Mouse (Mus musculus) kidney, postnatal 10 days (tissue): Measurements from ENCODE around the gene Ust.
A peak's percentile ranks its signal among the peaks of the same experiment; 100 is the strongest.

ENCODE experiments used
- DNase-seq: peaks from one replicate; pipeline ENCODE4 v3.0.0; 2021; ENCODE audit warnings: mixed read lengths

Gene Ust

DNA sequence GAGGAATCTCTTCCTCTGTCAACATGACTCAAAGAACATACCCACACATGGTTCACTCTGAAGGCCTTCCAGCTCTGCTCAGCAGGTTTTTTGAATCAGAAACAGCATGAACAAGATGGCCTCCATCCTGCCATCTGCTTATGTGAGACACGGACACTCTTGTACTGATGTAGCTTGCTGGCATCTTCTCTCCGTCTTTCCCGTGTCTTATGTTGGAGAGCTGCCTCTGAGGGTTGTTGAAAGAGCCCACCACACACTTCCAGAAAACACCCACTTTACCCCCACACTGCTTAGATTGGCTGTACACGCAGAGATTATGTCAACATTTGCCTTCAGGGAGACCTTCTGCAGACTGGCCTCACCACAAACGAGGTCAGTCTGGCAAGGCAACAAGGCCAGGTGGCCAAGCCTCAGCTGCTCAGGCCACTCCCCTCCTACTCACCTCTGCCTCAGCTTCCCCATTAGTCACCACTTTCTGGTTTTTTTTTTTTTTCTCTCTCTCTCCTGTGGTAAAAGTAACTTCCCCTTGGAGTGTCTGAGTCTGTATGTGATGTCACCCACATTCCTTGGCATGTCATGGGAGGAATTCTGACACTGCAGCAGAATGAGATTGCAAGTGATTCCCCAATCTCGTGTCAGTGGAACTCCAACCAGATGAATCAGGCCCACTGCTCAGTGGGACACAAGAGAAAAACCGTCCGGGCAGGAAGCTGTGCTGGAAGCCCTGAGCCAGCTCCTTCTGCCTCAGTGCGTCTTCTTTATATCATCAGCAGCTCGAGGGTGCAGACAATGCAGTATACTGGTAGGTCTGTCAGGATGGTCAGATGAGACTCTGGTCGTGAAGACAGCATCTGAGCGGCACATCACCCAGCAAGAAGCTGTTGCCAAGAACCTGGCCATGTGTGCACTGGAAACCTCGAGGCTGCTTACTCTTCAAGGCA is 19.4 kb downstream of the Ust start:
- DNase-seq, result no peak

DNA sequence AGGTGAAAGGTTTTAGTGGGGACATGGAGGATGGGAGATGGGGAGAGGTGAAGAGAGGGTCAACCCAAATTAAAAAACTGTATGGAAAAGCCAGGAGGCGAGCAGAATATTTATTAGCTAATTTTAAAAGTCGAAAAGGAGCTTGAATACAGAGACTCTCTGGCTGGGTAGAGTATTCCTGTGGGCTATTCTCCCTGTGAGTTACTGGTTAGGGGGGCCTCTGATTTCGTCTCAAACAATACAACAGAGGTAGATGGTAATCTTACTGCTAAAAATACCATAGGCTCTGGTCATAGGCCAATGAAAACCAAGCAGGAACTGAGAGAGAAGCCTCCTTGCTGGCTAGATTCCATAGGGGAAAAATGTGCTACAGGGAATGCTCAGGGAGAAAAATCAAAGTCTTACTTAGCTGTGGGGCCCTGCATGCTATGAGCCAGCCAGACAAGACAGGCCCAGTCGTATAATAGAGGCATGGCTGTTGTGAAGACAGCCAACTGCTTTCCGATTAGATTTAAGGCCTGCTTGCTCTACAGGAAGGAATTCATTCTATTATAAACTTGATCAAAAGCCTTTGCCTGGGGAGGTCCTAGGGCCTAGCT is 23.0 kb downstream of the Ust start:
- no peak for DNase-seq

DNA sequence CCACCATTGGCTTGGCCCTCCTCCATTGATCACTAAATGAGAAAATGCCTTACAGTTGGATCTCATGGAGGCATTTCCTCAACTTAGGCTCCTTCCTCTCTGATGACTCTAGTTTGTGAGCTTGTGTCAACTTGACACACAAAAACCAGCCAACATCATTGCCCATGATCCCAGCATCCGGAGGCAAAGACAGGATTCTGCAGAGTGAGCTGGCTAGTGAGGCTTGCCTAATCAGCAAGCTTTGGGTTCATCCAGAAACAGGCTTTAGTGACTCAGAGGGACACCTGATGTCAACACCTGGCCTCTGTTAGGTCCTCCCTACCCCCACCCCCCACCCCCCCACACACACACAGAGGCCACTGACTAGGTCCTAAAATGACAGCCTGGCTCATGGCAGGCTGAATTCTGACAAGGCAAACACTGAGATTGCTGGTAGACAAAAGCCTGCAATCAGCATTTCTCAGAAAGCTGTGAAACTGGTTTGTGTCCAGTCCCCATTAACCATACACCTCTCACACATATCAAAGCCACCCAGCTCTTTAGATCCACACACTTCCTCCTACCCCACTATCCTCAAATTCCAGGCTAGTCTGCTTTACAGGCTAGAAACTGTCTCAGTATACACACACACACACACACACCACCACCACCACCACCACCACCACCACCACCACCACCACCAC is 26.6 kb downstream of the Ust start:
- DNase-seq, result no peak

DNA sequence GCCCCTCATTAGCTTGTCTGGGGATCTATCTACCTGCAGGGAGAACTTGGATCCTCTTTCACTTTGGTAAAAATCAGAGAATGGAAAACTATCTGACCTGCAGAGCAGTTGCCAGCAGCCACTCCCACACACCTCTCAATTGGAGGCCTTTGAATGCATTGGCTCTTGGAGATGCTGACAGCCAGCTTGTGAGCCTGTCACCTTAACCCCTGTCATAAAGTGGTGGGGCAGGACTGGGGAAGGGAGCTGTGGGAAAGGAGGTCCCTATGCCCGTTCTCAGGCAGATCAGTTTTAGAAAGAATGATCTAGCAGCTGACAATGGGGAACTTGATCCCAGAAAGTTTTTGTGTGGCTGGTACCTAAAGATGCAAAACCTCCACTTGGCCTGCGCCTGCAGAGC is 31.2 kb downstream of the Ust start:
- DNase-seq, result no peak

DNA sequence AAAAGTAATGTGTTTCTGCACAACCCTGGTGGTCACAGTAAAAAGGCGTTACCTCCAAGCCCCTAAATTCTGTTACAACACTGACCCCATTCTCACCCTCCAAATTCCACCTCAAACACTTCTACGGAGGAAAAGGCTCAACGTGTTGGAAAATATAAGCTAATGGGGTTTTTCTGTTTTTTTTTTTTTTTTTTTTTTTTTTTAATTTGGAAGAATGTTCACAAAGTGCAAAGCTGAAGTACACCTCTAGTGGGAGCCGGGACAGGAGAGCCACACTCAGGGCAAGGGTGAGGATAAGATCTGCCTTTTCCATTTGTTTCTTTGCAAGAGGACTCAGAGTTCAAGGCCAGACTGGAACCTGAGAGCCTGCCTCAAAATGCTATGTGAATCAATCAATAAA is 34.1 kb downstream of the Ust start:
- DNase-seq, result no peak

DNA sequence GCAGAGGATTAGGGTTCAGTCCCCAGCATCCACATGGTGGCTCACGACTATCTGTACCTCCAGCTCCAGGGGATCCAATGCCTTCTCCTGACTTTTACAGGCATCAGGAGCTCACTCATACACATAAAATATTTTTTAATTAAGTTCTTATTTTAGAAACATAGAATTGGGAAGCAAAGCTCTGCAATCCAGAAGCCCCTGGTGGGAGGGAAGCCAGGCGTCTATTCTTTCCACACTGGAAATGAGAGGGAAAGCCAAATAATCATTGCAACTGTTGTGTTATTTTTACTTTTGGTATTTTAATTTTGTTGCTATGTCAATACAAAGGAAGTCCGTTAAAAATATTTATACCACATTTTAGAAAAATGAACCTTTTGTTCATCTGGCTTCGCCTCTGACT is 35.8 kb downstream of the Ust start:
- DNase-seq, result no peak

DNA sequence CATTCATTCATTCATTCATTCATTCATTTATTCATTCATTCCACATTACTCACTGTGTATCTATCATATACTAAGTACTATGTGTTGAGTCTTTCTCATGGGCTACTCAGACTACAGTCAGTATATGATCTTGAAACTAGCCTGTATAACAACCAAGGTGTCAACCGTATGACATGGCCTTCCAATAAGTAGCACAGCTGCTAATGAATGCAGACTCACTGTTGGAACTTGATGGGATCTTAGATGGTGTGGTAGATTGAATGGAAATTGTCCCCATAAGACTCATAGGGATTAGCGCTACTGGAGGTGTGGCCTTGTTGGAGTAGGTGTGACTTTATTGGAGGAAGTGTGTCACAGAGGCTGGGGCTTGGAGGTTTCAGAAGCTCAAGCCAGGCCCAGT is 38.8 kb downstream of the Ust start:
- DNase-seq, result no peak

DNA sequence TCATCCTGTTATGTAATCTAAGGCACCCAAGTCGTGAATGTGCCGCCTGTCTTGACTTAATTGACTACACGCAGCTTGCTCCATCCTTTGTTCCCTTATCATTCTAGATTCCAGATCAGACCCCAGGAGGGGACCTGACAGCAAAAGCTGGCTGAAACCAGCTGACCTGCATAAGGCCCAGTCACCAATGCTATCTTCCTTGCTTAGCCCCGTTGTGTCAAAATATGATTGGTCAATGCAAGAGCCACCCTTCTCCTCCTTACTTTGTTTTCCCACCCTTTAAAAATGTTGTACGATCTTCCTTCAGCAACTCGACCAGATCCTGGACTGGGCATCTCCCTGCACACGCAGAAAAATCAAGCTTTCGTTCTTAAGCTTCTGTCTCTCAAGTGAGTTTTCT is 40.7 kb downstream of the Ust start:
- DNase-seq, result no peak

DNA sequence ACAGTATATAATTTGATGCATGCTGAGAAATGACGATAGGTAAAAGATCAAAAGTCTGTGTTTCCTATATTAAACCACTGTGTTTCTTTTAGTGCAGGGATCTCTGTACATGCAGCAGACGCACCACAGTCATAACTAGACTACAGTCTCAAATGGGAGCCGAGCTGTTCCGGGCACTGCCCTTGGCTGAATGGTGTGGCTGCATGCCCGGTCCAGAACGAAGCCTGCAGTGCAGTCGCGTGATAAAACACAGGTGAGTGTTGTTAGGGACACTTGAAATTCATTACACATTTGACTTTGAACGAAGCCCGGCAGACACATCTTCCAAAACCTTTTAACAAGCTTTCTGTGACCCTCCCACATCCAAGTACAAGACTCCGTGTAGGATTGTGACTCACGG is 46.6 kb downstream of the Ust start:
- DNase-seq, result no peak

DNA sequence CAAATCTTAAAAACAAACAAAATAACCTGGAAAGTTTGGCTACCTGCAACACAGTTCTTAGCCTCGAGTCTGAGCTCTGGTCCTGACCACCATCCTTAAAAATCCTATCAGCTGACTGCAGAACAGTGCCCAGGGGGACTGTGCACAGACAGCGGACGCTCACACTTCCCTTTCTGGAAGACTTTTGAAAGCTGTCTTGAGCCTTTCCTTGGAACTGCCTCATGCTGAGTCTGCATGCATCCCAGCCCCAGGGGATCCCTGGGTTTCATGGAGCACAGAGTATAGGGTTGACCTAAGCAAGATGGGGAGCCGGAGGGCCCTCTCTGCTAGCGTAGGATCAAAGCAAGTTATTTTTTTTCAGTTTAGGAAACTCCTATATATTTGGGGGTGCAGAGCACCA is 47.6 kb downstream of the Ust start:
- DNase-seq, result no peak

DNA sequence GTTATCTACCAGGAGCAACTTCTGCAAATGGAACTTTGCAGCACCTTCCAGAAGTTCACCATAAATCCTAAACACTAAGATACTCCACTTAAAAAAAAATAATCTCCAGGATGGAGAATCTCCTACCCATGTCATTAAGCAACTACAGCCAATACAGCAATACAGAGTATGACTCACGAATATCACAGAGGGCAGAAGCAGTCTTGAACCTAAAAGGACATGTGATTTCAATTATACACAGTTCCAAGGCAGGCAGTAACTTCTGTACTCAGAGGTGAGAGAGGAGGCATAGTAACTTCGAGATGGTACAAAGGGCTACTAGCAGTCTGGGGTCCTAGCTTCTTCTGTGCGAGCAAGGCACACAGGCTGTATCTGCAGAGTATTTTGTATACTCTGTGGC is 49.1 kb downstream of the Ust start:
- no peak for DNase-seq

DNA sequence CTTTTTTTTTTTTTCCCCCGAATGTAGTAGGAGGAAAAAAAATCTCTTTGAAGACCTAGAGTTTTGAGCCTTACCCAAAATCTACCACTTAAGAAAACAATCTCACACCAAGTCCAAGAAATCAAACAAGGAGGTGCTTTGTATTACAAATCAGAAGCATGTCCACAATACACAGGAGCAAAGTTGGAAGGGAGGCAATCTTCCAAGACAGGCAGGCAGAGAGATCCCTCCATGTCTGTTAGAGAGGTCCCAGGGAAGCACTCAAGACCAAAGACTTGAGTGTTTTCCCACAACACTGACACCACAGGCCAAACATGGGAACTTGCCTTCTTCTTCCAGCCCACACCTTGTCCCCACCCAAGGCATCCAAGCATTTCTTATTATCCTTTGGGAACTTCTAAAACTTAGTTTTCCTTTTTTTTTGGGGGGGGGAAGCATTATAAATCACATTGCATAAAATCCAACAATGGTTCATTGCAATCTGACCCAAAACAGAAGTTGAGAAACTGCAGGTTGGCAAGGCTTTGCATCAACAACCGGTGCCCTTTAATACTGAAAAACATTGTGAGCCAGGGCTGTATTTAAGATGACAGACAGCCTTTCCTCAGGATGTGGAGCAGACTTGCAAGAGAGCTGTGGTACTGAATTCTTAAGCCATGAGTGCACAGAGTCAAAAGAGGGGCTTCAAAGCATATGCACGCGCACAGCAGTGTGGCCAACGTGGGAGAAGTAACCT is 49.8 kb downstream of the Ust start:
- DNase-seq, result no peak

DNA sequence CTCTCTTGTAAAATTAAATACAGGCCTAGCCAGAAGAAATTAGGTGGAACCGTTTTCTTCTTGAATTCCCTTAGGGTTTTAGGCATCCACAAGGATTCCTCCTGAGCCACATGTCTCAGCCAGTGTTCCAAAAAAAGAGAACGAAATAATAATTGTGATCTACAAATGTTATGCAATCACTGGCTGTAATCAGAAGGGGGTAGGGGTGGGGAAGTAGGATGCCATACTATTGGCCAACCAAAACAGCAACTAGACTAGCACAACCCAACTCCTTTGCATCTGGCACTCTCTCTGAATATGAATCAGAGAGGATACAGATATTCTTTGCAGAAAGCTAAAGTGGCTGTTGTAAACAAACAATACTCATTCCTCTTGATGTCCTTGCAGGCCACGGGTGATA is 52.7 kb downstream of the Ust start:
- no peak for DNase-seq

DNA sequence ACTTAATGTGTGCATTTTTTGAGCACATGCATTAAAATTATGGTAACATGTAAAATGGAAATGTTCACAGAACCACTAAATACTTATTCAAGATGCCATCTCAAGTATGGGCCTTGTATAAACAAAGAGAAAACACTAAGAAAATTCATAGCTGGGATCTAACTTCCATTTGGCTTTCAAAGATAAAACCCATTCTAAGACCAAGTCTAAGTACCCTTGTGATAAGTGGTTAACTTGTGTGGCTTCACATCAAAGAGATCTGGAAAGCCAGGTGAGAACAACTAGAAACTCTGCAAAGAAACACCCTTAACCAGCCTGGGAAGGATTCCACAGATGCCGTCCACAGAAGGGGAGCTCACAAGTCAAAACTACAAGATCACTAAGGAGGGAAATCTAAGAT is 53.4 kb downstream of the Ust start:
- no peak for DNase-seq

DNA sequence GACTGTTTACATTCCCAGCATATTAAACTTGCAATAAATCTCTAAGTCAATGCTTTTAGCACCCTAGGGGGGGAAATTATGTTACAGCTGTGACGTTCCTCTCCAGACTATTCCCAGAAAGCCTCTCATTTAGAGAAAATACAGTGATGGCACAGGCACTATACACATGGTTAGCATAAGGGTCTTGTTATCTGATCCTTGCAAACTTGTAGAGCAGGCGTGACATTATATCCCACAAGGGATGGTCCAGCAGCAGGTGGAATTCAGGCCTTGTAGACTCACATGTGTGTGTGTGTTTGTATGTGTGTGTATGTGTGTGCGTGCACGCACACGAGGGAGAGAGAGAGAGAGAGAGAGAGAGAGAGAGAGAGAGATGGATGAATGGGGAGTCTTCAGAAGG is 57.3 kb downstream of the Ust start:
- DNase-seq, result no peak

DNA sequence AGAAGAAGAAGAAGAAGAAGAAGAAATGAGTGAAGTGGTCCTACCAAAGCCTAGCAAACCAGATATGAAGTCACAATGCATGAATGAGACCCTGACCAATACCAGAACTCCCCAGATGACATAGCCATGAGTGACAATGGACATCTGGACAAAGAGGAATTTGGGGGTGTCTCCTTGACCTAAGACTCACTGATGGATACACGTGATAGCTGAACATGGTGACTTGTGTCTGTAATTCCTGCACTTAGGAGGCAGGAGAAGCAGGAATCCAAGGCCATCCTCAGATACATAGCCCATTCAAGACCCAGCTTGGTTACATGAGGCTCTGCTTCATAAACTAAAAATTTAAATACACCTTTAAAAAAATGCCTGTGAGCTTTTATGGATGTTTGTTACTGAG is 63.9 kb downstream of the Ust start:
- DNase-seq, result no peak

DNA sequence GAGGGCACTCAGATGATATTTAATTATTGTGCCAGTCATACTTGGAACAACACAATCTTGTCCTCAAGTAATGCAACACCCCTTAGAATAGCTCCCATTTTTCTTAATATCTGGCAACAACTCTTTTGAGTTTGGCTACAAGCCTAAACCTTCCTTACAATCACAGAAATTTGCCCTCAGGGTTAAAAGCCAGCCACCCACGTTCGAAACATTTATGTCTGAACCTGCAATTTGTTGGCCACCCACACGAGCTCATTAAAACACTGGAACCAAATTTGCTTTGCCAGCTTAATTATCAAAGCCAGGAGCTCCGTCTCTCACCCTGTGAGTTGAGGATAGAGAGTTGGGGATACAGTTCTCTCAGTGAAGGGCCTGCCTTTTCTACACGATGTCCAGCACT is 70.9 kb downstream of the Ust start:
- DNase-seq, result no peak

DNA sequence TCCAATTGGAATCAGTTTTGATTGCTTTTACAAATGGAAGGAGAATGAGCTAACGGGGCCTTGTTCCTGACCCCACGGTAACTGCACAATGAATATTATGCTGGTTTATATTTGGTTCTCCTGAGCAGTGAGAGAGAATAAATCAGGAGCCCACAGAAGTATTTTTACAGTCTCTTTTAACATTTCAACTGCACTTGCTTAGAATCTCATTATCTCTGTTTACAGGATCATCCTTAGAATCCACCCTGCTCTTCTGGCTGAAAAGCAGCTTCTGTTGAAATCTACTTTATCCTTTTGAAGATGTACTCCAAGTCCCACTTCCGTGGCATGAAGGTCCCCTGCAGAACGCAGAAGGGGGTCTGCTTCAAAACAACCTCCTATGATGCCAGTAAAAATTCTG is 71.7 kb downstream of the Ust start:
- no peak for DNase-seq

DNA sequence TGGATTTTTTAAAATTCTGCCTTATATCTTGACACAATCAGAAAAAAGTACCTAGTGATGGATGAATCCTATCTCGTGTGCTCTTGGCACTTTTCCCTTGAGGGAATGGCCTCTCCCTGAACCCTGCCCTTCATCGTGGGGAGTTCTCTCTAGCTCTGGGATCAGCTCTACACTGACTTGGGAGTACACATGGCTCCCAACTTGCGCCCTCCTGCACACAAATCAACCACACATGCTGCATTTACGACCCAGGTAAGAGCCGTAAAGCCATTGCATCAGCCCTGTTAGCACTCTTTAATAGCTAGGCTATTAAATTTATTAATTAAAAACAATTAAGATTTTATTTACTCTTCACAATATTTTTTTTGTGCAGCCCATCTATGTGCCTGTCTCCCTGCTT is 74.6 kb downstream of the Ust start:
- DNase-seq, result no peak

DNA sequence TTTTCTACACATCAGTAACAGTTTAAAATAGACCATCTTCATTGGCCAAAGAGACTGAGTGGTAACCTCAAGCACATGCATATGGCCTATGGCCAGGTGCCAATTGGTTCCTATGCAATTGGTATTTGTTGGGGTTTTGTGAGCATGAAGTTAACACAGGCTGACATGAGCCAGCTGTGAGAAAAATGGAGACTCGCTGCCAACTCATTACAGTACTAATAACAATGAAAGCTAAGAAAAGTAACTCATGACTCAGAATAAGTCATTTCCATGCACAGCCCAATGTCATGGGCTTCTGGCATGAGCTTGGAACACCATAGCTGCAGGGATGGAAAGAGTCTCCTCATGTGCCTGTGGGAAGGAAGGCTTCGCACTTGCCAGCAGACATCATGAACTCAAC is 86.8 kb downstream of the Ust start:
- DNase-seq, result peak; percentile 24

DNA sequence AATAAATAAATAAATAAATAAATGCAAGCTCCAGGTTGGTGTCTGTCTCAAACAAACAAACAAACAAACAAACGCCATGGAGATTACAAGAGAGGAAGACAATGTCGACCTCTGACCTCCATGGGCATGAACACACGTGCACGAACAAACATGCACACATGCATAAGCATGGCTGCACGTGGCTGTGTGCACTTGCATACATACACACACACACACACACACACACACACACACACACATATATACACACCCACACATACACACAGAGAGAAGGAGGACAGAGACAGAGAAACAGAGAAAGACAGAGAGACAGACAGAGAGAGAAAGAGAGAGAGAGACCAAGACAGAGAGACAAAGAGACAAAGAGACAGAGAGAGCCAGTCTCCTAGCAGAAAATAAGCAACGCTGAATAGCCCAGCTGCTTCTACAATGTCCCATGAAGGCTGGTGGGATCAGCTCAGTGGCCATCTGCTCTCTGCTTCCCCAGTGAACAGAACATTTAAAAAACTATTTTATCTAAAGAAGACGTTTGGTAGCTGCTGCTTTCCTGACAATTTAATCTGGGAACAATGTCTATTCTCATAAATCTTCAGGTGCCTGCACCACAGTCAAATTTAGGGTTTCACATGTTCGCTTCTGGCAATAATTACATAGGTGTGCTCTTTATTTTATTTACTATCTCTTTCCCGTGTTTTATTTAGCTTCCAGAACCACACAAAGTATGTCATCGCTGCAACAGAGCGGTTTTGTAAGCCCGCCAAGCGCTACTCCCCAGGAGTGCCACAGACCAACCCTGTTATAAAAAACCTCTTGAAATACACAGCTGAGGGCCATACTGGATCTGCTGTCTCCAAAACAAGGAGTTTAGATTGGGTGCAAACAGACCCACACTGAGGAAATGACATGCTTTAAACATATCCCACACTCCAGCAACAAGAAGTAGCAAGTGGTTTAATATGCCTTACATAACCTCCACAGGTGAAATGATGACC is 89.5 kb downstream of the Ust start:
- no peak for DNase-seq
